Mouse (Mus musculus) olfactory bulb, adult 2 months (tissue): ENCODE measurements around the gene Skap2.

ENCODE experiments used
- CTCF ChIP-seq: fragments of 200-500 bp; IDR thresholded peaks from 2 replicates; pipeline ENCODE4 v1.5.1; 2012; ENCODE audit warnings: low read depth, mild to moderate bottlenecking, low read length, moderate library complexity; ENCODE audit not compliant: insufficient read depth
- POLR2A ChIP-seq: fragments of 200-500 bp; IDR thresholded peaks from 2 replicates; pipeline ENCODE4 v1.6.1; 2012; ENCODE audit warnings: mild to moderate bottlenecking, low read depth, low read length, moderate library complexity; ENCODE audit not compliant: insufficient read depth

- TF ChIP-seq CTCF: no peak
- no peak for TF ChIP-seq POLR2A
Observed at GRCm38 (mm10) chr6:51999157-51999478, 13.2 kb downstream of the Skap2 start.
